Mouse (Mus musculus) urinary bladder, postnatal 14 days (tissue): ENCODE results near the gene Degs1.

ENCODE experiments used
- DNase-seq: peaks from one replicate; pipeline ENCODE4 v3.0.0; 2021; ENCODE audit warnings: low spot score

The Degs1 gene

DNA sequence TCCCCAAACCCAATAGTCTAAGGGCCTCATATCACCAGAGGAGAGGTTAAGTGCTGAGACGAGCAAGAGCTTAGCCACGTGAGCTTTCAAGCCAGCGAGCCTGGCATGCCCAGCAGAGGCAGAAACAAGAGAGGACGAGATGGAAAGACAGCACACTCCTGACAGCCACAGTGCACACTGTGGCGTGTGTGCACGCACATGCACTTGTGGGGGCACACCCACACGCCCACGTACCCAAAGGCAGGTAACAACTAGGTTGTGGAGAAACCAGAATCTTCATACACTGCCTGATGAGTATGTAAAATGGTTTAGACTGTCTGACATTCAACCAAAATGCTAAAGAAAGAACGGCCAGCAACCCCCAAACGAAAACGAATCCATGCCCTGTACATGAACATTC, 2.0 kb downstream of the Degs1 start:
- no peak for DNase-seq

DNA sequence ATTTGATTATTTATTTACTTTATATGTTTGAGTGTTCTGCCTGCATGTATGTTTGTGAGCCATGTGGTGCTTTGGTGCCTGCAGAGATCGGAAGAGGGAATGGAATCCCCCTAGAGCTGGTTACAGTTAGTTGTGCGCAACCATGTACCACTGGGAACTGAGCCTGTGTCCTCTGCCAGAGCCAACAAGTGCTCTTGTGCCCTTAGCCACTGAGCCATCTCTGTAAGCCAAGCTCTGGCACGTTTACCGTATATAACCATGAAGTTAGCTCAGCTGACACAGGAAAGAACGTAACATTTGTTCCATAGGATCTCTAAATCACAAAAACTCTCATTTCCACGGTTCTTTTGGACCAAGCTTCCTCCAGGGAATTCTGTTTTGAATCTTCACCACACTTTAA, 2.6 kb downstream of the Degs1 start:
- no peak for DNase-seq

DNA sequence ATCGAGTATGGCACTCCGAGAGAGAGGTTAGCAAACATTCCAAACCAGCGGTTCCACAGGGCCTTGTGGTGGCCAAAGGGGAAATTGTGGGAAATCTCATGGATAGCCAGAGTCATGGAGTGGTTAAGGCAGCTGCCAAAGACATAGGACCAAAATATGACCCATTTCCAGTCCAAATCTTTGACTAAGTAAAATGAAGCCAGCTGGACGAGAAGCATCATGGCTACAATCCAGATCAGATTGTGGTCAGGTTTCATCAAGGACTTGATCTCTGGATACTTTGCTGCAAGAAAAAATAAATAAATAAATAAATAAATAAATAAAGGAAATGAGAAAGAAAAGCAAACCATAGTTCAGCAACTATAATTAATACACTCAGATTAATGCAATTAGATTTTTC, 3.2 kb downstream of the Degs1 start:
- DNase-seq = no peak

DNA sequence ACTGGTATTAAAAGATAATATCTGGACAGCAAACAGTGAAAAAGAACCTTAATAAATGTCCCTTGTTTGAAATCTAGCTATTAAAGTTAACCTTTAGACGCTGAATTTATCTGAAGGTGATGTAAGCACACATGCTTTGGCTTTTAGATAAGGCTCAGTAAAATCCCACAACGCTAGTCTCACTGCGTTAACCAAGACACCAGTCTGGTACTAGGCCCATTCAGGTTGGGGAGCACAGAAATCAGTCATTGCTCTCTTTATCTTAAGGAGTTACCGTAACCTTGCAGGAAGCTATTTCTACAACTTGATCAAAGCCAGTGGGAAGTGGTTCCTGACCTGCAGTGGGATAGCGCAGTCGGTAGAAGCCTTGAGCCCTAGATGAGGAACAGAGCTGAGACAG, 7.5 kb downstream of the Degs1 start:
- no peak for DNase-seq

DNA sequence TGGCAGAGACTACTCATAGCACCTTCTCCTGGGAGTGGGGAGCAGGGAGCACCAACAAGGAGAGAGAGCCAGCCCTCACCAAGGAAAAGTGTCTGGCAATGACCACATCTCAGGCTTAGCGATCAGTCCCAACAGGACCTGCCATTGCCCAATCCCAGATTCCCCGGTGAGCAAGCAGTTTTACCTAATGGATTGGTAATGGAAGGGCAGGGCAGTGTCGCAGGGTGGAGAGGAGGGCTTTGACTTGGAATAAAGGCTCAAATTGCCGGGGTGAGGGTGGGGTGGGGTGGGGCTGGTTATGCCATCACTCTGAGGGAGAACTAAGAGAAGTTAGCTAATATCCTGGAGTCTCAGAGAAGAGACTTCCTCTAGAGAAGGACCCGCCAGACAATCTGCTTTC, 11.0 kb downstream of the Degs1 start:
- no peak for DNase-seq

DNA sequence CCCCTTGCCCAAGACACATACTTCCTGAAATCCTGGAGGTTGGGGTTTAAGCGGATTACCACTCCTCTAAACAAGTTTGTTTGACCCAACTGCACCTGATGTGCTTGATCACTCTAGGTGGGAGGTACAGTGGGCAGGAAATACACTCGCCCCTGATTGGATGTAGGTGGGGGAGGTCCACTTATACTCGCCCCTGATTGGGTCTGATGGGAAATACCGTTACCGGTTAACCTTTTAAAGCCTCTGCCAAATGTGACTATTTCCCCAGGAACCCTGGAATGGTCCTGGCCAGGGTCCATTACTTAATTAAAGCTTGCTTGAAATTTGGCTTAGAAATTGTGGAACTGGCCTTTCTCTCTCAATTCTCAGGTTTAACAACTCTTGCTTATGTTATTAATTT, 11.5 kb downstream of the Degs1 start:
- no peak for DNase-seq

DNA sequence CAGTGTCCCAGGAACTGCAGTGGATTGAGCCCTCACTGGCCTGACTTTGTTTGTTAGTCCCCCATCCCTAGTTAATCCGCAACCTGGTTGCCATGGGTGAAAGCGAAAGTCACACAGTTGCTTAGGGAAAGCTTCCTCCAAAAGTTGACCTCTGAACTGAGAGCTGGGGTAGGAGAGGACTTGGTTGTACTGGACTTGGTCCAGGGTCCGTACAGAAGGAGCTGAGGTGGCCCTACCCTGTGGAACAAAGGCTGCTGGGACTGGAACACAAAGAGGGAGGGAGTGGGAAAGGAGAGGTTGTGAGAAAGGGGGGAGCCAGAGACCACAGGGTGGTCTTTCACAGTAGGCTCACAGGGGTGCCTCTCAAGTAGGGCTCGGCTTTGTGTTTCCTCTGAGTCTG, 14.3 kb downstream of the Degs1 start:
- no peak for DNase-seq

DNA sequence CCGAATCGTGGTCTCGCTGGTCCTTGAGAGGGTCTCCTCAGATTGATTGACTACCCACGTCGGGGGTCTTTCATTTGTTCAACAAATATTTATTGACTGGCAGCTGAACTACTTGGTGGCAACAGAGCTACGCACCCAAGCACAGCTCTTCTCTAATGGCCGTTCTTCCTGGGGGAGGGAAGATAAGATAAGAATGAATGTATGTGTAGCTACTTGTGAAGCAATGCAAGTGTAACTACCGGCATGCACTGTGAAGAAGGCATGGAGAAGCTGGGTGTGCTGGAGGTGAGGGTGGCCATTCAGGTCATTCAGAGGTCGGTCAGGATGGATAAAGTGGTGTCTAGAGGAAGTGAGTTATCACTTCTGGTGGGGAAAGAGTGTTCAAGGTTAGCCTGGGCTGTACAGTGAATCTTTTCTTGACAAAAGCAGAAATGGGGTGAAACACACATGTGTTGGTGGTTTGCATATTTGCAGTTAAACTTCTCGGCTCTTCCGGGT, 16.5 kb downstream of the Degs1 start:
- no peak for DNase-seq

DNA sequence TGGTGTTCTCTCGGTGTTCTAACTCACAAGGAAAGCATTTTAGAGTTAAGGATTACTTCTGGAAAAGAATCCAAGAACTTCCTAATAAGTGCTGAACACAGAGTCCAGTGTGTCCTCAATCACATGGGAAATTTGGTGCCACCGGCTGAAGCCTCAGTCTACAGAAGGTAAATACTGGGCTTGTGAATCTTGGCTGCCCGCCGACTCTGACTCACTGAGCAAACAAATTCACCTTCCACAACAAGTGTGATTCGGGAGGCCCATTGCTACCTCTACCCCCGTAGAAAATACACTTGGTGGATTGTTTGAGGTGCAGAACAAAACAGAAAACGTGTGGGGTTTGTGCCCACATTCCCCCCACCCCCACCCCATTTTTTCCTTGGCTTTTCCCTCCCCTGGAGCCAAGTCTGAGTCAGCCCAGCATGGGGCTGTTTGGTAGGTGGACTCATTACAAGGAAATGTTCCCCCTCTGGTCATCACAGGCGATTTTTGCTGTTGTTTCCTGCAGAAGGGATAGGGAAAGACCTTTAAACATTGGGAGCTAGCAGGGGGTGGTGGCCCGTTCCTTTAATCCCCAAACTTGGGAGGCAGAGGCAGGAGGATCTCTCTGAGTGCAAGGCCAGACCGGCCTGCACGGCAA, 26.4 kb downstream of the Degs1 start:
- DNase-seq = peak; percentile 86

DNA sequence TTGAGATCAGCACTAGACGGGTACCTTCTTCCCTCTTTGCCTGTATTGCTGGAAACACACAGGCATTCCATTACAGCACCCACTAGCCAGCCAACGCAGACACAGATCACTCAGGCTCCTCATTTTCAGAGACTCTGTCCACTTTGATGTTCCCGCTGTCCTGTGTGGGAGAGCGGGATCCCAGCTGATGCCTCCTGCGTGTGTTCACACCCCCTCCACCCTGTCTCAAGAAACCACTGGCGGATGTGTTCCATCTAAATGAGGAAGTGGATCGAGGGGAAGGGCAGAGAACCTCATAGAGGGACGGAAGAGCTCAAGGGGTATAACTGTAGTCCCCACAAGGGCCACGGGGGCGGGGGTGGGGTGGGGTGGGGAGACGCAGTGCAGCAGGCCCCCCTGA, 27.6 kb downstream of the Degs1 start:
- DNase-seq = no peak

DNA sequence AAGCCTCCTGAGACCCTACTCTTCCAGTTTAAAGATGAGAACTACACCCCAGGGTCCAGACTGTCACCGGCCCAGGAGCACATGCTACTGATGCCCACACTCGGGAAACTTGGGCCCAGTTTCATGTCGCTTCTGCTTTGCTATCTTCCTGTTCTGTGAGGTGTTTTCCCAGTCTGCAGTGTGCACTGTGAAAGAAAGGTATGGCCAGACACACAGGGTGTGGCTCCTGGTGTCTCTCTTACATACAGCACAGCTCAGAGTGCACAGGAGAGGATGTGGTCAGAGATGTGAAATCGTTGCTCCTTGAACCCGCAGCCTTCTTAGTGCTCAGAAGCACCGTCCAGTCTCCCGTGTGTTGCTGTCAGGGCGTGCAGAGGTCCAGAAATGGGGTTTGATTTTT, 28.0 kb downstream of the Degs1 start:
- DNase-seq = no peak

DNA sequence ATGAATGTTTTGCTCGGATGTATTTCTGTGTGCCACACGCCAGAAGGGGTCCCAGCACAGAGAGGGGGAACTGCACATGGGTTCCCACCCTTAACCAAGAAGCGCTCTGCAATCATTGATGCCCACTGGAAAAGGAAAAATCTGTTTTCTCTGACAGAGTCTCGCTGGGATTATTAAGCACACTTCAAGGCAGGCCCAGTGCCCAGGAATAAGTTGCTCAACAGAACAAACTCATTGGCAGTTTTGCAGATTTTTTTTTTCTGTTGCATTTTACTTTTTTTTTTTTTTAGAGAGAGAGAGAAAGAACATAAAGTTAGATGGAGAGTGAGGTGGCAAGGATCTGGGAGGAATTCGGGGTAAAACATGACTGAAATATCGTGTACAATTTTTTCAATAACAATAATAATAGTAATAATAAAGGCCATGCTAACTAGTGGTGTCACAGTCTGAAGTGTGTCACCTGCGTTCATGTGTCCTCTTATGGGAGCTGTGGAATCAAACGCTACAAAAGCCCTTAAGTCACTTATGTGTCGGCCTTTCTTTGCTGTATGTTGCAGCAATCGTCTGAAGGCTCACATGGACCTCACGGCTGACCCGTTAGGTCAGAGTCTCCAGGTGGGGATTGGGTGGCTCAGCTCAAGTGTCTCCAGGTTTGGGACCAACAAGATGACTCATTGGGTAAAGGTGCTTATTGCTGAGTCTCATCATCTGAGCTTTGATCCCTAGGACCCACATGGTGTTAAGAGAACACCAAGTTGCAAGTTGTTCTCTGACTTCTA, 28.7 kb downstream of the Degs1 start:
- no peak for DNase-seq

DNA sequence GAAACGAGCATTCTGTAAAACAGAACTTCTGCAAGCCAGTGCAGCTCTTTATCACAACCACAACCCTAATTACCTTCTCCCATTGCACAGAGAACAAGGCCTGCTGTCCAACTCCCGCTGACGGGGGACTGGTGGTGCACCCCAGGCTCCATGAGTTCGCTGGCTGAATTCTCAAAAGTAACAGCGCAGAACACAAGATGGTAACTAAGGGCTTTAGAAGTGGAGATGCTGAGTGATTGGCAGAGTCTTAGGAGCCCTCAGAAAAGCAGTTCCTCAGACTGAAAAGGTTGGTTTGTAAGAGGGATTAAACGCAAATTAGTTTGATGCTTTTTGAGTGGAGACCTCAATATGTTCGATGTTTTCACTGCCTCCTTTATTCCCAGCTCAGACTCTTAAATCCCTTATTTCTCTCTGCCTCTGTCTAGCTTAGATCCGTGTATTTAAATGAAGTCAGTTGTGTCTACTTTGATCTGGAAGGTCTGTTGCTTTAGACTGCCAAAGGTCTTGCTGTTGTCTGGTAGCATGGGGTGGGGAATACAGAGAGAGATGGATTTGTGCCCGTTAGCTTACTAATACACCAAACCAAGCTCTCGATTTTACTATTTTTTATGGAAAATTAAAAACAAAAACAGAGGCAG, 30.0 kb downstream of the Degs1 start:
- no peak for DNase-seq

DNA sequence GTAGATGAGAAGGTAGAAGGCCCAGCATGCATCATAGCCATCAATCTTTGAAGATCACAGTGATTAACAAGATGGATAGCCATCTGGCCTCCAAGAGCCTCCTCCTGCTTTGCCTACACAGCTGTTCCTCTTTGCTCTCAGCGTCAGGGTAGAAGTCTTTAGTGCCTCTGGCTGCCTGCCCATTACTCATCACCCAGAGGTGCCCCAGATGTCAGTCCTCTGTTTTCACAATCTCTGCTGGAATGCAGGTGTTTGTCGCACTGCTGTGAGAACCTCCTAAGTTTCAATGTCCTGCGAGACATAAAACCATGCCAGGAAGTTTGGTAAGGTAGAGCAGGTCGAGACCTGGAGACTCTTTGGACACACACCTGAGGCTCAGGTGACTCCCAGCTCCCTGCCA, 31.9 kb downstream of the Degs1 start:
- DNase-seq = no peak

DNA sequence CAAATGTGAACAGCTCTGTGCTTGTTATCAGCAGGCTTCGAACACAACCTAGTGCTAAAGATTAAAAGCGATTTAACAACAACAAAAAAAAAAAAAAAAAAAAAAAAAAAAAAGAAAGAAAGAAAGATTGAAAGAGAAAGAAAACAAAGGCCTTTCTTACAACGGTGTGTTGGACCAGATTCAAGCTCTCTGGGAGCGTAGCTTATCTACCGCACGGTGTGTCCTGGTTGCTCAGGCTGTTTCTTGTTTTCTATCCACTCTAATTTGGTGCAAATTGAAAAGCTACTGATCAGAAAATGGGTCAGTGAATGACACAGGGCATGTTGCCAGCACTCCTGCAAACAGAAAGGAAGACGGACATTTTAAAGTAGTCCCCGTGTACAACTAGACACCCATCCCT, 33.3 kb downstream of the Degs1 start:
- no peak for DNase-seq

DNA sequence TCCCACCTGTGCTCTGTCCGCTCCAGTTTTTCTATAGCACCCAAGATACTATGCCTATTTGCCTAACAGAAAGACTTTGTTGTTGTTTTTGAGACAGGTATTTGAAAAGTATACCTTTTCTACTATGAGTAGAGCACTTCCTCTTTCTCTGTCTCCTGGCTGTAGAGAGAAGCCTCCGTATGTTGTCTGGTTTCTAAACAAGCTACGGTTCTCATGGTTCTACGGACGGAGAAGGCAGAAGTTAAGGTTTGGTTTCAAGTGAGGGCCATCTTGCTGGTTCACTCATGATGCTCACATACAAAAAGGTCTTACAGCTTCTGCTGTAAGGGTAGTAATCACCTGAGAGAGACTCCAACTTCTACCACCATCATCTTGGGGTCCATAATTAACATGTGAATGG, 37.6 kb downstream of the Degs1 start:
- DNase-seq = no peak

DNA sequence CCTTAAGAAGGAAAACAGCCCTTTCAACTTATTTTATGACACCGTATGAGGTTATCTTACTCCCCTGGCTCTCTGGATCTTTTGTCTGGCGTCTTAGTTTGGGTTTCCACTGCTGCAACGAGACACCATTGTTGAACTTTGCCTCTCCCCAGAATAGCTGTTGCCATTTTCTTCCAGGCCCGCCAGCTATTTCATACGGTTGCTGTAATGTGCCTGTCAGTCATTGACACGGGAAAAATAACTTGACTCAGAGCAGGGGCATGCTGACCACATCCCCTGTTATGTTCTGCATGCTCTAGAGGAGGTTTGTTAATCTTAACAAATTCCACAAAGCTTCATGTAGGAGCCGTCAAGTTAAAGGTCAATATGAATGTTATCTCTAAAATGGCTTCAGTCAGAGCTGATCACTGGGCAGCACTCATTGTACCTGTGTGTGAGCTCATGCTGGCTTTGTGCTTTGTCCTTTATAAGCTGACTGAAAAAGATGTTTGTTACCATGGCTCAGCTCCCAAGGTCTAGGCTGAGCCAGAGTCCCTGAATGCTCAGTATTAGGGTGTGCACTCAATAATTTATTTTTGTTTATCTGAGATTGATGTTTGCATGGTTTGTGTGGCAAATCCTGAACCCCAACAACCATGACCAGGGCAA, 44.4 kb downstream of the Degs1 start:
- no peak for DNase-seq

DNA sequence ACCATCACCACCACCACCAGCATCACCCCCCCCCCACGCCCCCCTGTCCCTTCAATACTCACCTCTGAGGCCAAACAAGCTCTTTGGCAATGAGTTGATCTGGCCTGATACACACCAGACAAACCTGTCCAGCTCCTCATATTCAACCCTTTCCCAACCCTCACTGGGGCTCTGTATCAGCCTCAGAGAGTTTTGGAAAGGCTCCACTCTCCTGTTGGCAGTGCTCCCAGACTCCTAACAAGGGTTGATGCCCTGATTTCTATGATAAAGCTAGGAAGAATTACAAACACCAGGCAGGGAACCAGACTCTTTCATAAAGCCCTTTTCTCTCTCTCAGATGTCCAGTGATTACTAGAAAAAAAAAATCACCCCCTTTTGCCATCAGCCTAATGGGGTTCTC, 45.2 kb downstream of the Degs1 start:
- peak; percentile 67 for DNase-seq

DNA sequence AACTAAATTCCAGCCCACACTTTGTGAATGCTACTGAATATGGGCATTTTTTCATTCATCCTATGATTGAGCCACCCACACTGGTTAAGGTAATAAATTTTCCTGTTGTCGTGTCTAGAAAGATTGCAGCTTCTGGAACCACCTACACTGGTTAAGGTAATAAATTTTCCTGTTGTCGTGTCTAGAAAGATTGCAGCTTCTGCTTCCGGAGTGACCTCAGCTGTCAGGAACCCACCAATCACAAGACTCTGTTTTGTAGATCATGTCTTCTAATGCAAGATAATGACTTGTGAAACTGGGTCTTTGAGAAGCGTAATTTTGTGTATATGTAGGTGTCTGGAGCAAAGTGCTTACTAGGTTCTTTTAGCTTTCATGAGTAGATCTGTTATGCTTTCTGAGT, 47.4 kb downstream of the Degs1 start:
- no peak for DNase-seq

DNA sequence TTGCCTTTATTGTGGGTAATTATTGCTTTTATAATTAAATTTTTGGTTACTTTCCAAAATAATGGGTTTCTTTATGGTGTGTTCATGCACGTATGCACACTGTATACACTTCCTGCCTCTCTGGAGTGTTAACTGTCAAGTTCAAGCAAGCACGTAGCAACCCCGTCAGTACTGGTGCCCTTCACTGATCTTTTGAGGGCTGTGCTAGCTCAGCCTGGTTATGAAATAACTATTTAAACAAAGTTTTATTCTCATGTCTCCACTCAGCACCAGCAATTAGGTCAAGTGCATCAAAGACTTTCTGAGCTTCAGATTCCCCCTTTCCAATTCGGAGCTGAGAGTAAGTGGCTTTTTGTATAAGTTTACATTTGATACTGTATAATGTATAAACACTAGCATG, 53.2 kb downstream of the Degs1 start:
- no peak for DNase-seq

DNA sequence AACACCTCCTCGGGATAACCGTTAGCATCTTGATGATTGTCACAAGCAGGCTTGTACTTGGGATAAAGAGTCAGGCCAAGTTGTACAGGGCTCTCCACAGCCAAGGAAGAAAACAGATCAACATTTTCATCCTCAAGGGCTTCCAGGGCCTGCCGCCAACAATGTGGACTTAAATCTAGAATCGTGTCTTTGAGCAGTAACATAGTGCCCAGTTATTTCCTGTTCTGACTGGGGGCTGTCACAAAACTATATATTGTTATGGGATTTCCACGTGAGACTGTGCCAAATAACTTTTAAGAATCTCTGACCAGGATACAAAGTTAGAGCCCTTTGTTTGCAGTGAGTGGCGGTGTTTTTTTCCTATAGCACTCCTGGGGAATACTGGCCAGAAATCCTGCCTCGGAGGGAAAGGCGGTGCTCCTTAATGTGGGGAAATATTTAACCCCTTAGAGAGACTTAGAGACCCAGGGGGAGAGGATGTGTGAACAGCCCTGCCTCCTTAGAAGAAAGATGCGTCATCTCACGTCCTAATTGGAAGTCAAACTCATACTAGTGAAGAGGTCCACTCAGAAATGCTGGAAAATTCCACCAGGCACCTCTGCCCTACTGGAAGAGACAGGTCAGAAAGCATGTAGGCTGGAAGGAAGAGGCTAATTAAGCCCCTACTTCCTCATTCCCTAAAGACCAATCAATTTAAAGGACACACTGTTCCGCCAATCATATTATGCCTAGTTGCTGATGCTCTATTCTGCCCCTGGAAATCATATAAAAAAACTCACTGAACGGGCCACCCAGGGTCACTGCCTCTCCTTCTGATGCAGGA, 55.3 kb downstream of the Degs1 start:
- no peak for DNase-seq

DNA sequence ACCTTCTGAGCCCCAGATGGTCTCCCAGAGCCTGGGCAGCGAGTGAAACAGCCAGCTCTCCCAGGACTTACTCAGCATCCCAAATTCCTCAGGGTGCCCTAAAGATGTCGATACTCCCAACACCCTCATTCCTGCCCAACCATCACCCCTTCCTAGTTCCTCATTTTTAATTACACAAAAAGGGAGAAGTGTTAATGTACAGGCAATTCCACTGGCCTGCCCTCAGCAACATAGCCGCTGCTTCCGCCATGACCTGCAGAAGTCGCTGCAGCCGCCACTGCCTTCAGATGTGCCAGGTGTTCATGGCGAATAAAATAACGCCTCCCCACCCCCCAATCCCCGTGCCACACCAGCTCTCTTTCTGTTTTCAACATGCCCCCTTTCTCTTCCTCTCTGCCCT, 56.3 kb downstream of the Degs1 start:
- DNase-seq = no peak
